Mouse (Mus musculus) small intestine, adult 2 months (tissue): ENCODE data around the gene Arhgap28. TPM values are rescaled to one million over a fixed set of nuclear protein-coding genes. Genes with fewer than 3 reads are reported as not detected.
A peak's percentile ranks its signal among the peaks of the same experiment; 100 is the strongest.

Experiments
- H3K27ac ChIP-seq: fragments of 200-500 bp; 2 replicates; pipeline ENCODE4 v1.5.1; 2012; ENCODE audit warnings: low read depth, low read length, control low read depth, inconsistent platforms; ENCODE audit not compliant: insufficient read depth
- H3K27me3 ChIP-seq: fragments of 200-500 bp; 2 replicates; pipeline ENCODE4 v1.6.1; 2012; ENCODE audit warnings: mild to moderate bottlenecking, moderate library complexity, low read length, inconsistent platforms; ENCODE audit not compliant: control insufficient read depth, insufficient read depth
- H3K36me3 ChIP-seq: fragments of 200-500 bp; 2 replicates; pipeline ENCODE4 v1.6.1; 2012; ENCODE audit warnings: mild to moderate bottlenecking, low read length, control low read depth, inconsistent platforms; ENCODE audit not compliant: control insufficient read depth, insufficient read depth
- H3K4me1 ChIP-seq: fragments of 200-500 bp; 2 replicates; pipeline ENCODE4 v1.6.1; 2012; ENCODE audit warnings: low read length, inconsistent platforms, mixed read lengths; ENCODE audit not compliant: control insufficient read depth, insufficient read depth, insufficient read length
- H3K4me3 ChIP-seq: fragments of 200-500 bp; 2 replicates; pipeline ENCODE4 v1.5.1; 2012; ENCODE audit warnings: low read depth, mild to moderate bottlenecking, control low read depth, inconsistent platforms, low read length, moderate library complexity
- CTCF ChIP-seq: fragments of 200-500 bp; IDR thresholded peaks from 2 replicates; pipeline ENCODE4 v1.5.1; 2012; ENCODE audit warnings: low read depth, mild to moderate bottlenecking, control low read depth, inconsistent platforms, low read length, moderate library complexity, mixed read lengths; ENCODE audit not compliant: insufficient replicate concordance, insufficient read length; ENCODE audit errors: extremely low read depth
- POLR2A ChIP-seq: fragments of 200-500 bp; IDR thresholded peaks from 2 replicates; pipeline ENCODE4 v1.6.1; 2012; ENCODE audit warnings: low read depth, mild to moderate bottlenecking, control low read depth, inconsistent platforms, low read length, moderate library complexity
- WGBS: fragments of 180-500 bp; shearing (Covaris S2); methylation state at CpG from one replicate; pipeline ENCODE4 v1.1.7; 2018; 5-methylcytosine and 5-hydroxymethylcytosine counted together
- polyA plus RNA-seq: library from polyadenylated mRNA; depleted of rRNA; stranded (reverse); fragments of >200 nt; gene quantifications from 2 replicates; pipeline ENCODE4 v1.2.3, GENCODE M21; 2012

Arhgap28 gene
- polyA plus RNA-seq, 1 experiment, result 0.93 TPM

DNA sequence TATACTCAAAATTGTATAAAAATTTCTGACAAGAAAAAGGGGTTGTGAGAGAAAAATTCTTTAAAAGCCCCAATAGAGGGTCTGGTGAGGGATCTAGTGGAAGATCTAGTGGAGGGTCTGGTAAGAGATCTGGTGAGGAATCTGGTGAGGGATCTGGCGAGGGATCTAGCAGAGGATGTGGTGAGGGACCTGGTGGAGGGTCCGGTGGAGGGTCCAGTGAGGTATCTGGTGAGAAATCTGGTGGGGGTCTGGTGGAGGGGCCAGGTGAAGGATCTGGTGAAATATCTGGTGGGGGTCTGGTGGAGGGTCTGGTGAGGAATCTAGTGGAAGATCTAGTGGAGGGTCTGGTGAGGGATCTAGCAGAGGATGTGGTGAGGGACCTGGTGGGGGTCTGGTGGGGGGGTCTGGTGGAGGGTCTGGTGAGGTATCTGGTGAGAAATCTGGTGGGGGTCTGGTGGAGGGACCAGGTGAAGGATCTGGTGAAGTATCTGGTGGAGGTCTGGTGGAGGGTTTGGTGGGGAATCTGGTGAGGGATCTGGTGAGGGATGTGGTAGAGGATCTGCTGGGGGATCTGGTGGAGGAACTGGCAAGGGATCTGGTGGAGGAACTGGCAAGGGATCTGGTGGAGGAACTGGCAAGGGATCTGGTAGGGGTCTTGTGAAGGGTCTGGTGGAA is 10.4 kb downstream of the Arhgap28 start:
- H3K27me3 ChIP-seq, result no peaks in the 10 kb centered on the region
- no peaks in the 10 kb centered on the region for H3K4me1 ChIP-seq
- H3K27ac ChIP-seq, result no peak overlapping the region
- 78% methylated on average over 2 of the region's 2 CpGs for WGBS
- H3K36me3 ChIP-seq, result no peaks in the 10 kb centered on the region
- no peak for TF ChIP-seq POLR2A
- H3K4me3 ChIP-seq, result no peak overlapping the region

- Histone ChIP-seq H3K36me3 (no peaks in the 10 kb centered on the region), H3K27ac (peak overlapping the region; percentile 52), H3K27me3 (no peaks in the 10 kb centered on the region), H3K4me1 (no peaks in the 10 kb centered on the region), H3K4me3 (no peak overlapping the region)
- WGBS, result 34% methylated on average over 5 of the region's 5 CpGs
- TF ChIP-seq CTCF (no peak), POLR2A (no peak)
These were observed 14.2 kb downstream of the Arhgap28 start for GRCm38 (mm10) chr17:67989716-67990115.

GRCm38 (mm10) chr17:67988920-67989621 is 14.8 kb downstream of the Arhgap28 start:
- no peak overlapping the region for H3K4me3 ChIP-seq
- no peaks in the 10 kb centered on the region for H3K4me1 ChIP-seq
- 32% methylated on average over 15 of the region's 15 CpGs for WGBS
- TF ChIP-seq CTCF, result no peak
- no peak for TF ChIP-seq POLR2A
- H3K27me3 ChIP-seq, result no peaks in the 10 kb centered on the region
- peak overlapping the region; percentile 52 for H3K27ac ChIP-seq
- H3K36me3 ChIP-seq, result no peaks in the 10 kb centered on the region

GRCm38 (mm10) chr17:67985532-67985931 is 18.4 kb downstream of the Arhgap28 start:
- TF ChIP-seq POLR2A (no peak), CTCF (no peak)
- H3K4me1 ChIP-seq, result no peaks in the 10 kb centered on the region
- H3K27ac ChIP-seq, result no peak overlapping the region
- no peaks in the 10 kb centered on the region for H3K27me3 ChIP-seq
- no peaks in the 10 kb centered on the region for H3K36me3 ChIP-seq
- 24% methylated on average over 4 of the region's 4 CpGs for WGBS
- no peak overlapping the region for H3K4me3 ChIP-seq

DNA sequence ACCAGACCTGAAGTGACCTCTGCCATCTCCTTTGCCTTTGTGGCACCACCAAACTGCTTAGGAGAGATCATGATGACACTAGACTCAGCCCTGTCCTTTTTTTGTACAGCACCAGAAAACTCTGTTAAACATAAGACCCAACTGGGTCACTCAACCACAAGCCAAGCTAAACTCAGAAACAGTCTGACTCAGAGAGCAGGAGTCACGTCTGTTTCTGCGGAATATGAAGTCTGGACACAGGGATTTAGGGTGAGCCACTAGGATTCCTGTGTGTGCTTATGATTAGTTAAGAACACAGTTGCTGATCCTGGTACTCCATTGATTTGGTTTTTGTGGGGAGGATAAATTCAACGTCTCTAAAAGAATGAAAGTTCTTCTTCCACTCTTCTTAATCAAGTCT is 23.3 kb downstream of the Arhgap28 start:
- H3K27me3 ChIP-seq, result no peaks in the 10 kb centered on the region
- no peaks in the 10 kb centered on the region for H3K4me1 ChIP-seq
- H3K36me3 ChIP-seq, result no peaks in the 10 kb centered on the region
- 60% methylated on average over 3 of the region's 3 CpGs for WGBS
- no peak overlapping the region for H3K4me3 ChIP-seq
- TF ChIP-seq POLR2A (no peak), CTCF (no peak)
- no peak overlapping the region for H3K27ac ChIP-seq

DNA sequence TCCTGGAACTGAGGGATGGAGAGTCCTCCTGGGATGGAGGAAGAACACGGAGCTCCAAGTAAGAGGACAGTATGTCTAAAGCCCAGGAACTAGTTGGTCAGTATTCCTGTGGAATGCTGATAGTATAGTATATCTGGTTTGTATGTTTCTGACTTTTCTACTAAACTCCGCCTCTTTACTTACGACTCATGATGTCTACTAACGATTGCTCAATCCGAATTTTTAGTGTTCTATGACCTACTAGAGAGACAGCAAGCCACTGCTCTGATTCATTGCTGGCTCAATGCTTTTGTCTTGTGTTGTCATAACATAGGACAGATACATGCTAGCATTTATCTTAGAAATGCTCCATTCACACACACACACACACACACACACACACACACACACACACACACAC is 24.7 kb downstream of the Arhgap28 start:
- no peaks in the 10 kb centered on the region for H3K36me3 ChIP-seq
- H3K4me1 ChIP-seq, result no peaks in the 10 kb centered on the region
- 45% methylated on average over 5 of the region's 5 CpGs for WGBS
- H3K27me3 ChIP-seq, result no peaks in the 10 kb centered on the region
- no peak overlapping the region for H3K4me3 ChIP-seq
- H3K27ac ChIP-seq, result no peak overlapping the region
- TF ChIP-seq POLR2A (no peak), CTCF (no peak)

DNA sequence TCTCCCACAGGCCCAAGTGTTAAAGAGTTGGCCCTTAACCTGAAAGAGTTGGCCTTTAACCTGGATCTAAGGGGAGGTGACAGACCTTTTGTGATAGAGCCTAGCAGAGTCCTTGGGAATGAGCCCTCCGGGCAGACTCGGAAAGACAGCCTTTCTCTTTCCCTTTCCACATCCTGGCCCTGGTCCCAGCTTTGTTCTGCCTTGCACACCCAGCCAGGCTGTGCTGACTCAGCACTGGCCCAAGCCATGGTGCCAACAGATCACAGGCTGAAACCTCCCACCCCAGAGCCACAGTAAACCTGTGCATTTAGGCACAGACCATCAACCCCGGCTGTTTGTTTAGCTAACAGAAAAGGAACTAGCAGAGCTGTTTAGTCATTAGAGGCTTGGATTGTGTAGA is 25.1 kb downstream of the Arhgap28 start:
- TF ChIP-seq CTCF (no peak), POLR2A (no peak)
- no peaks in the 10 kb centered on the region for H3K36me3 ChIP-seq
- H3K4me3 ChIP-seq, result no peak overlapping the region
- 27% methylated on average over 3 of the region's 3 CpGs for WGBS
- H3K27ac ChIP-seq, result no peak overlapping the region
- no peaks in the 10 kb centered on the region for H3K27me3 ChIP-seq
- H3K4me1 ChIP-seq, result no peaks in the 10 kb centered on the region
